Mouse (Mus musculus) brain, adult 2 months (tissue): ENCODE measurements at regions not wholly inside any gene's neighbourhood (a gene's known extent, or its start where the extent isn't known, plus 50 kb on each side); places are given as distances from the start of the nearest gene placed in this dataset.

Experiments used
- DNase-seq: peaks from one replicate; pipeline ENCODE4 v3.0.0; 2011; ENCODE audit warnings: low read depth, low spot score

GRCm38 (mm10) chr3:104343096-104343495 lies 122.9 kb upstream of the Magi3 start:
- no peak for DNase-seq

DNA sequence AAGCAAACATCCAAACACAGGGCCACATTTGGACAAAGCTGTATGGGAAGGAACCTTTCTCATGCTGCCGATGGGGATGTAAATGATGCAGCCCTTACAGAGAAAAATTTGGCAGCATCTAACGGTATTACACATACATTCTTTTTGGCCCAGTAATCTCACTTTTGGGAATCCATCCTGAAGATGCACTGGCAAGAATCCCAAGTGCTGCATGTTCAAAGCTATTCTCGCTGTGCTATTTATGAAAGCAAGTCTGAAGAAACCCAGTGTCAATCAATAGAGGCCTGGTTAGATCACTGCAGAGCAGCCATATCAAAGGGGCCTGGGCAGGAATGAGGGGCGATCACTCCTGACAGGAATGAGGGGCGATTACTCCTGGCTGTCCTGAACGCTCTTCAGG lies 122.0 kb upstream of the Magi3 start:
- DNase-seq: peak; percentile 89

- DNase-seq: no peak
Measured at GRCm38 (mm10) chr3:104340331-104340730, 120.2 kb upstream of the Magi3 start.

DNA sequence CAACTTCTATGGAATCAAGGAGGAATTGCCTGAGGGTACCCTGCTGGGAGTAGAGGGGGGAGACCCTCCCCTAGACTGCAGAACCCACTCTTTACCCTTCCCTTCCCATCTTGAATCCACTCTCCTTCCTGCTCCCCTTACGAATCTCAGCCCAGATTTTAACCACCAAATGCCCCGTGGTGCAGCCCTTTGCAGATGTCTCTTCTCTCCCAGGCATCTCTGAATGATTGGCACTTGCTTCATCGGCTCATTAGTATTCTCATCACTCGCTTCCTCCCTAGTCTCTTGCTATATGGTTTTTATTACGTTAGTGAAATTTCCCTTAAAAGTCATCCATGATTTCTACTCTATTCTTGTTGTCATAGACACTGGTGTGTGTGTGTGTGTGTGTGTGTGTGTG lies 116.7 kb upstream of the Magi3 start:
- no peak for DNase-seq

- peak; percentile 51 for DNase-seq
Measured at GRCm38 (mm10) chr3:104336308-104336707, 116.1 kb upstream of the Magi3 start.

GRCm38 (mm10) chr3:104334760-104335159 lies 114.6 kb upstream of the Magi3 start:
- DNase-seq: no peak

GRCm38 (mm10) chr3:104333345-104333744 lies 113.2 kb upstream of the Magi3 start:
- DNase-seq: no peak

- no peak for DNase-seq
Measured at GRCm38 (mm10) chr3:104330646-104331045, 110.5 kb upstream of the Magi3 start.

DNA sequence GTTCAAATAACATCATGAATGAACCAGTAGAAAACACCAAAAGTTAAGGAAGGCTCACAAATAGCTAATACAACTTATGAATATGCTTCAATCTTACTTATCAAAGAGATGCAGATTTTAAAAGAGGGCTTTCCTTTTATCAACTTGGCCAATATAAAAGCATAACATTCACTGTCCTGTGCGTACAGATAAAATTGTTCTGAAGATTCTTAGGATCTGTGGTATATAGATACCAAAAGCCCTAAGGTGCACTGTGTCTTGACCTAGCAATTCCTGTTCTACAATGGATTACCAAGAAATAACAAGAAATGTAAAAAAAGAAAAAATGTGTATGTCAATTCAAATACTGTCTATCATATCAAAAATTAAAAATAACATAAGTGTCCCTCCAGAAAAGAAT lies 107.7 kb upstream of the Magi3 start:
- DNase-seq: no peak

- DNase-seq: no peak
Measured at GRCm38 (mm10) chr3:104327034-104327729, 107.0 kb upstream of the Magi3 start.

DNA sequence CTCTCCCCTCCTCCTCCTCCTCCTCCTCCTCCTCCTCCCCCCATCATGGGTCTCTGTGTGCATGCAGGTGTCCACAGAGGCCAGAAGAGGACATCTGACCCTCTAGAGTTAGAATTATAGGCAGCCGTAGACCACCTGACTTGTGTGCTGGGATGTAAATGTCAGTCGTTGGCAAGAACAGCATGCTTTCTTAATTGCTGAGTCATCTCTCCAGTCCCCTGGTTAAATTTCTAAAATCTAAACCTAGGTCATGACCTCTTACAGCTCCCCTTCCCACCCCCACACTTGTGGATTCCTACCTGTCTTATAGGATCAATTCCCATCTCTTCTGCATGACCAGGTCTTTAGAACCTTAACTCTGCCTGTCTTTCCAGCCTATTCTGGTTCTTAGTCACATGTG lies 102.4 kb upstream of the Magi3 start:
- DNase-seq: no peak

DNA sequence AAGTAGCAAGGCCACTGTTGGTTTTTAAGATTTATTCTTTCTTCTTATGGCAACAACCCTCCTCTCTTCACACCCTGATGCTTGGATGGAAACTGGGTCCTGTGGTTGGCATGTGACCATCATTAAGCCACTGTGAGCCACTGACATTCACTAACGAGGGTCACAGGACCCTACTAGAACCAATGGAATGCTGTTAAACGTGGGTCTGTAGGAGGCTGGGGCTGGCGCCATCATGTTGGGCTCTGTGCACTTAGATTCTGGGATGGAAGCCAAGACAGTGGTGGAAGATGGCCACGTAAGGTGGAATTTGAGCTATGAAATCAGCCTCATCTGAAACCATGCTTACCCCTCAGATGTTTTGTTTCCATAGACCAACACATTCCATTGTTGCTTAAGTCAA lies 100.2 kb upstream of the Magi3 start:
- DNase-seq: no peak

GRCm38 (mm10) chr3:104319377-104319776 lies 99.2 kb upstream of the Magi3 start:
- peak; percentile 35 for DNase-seq

- peak; percentile 33 for DNase-seq
Measured at GRCm38 (mm10) chr3:104318911-104319310, 98.7 kb upstream of the Magi3 start.

DNA sequence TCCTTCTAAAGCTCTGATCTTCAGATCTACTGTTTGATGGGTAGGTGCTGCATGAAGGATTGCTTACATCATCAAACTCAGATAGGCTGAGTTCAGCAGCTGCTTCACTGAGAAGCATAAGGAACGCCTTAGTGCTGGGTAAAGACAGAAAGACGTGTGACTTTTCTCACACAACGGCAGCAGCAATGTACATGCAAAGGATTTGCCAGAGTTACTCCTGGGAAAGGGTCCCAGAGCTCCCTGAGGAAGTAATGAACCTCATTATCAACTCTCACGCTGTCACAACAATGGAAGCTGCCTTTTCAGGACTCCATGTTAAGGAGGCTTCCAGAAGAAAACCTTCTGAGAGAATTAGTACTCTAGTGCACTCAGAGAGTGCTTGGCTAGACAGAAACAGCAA lies 97.4 kb upstream of the Magi3 start:
- DNase-seq: no peak

DNA sequence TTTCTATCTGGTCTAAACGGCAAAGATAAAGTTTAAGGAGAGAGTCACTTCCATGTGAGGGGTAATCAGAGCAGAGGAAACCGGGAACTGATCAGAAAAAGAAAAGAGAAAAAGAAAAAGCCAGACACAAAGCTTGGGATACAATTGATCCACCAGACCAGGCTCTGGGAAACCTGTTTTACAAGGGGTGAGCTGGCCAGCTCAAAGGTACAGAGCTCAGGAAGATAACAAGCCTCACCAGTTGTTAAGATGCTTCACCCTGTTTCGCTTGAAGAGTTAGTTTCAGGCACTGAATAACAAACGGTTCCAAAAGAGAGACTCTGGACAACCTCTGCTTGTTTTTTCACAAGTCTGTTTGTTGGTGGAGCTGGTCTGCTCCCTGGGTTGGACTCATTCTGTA lies 92.9 kb upstream of the Magi3 start:
- DNase-seq: no peak

- no peak for DNase-seq
Measured at GRCm38 (mm10) chr3:104306961-104307360, 86.8 kb upstream of the Magi3 start.

- no peak for DNase-seq
Measured at GRCm38 (mm10) chr3:104305904-104306563, 85.9 kb upstream of the Magi3 start.

DNA sequence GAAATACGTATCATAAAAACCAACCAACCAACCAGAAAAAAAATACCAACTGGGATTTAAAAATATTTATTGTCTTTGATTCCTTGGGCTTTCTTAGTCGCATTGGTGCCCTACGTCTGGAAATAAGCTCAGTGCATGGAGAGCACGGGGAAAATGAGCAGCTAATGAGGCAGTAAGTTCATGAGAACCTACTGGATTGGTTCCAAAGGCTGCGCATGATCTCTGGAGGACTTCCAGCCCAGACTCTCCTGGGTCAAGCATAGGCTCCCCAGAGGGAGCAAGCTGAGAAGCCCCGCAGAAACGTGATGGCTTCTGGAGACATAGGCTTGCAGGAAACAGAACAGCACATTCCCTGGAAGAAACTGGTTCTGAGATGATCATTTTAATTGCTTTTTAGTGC lies 83.4 kb upstream of the Magi3 start:
- DNase-seq: no peak

- no peak for DNase-seq
Measured at GRCm38 (mm10) chr3:104300201-104300600, 80.0 kb upstream of the Magi3 start.

DNA sequence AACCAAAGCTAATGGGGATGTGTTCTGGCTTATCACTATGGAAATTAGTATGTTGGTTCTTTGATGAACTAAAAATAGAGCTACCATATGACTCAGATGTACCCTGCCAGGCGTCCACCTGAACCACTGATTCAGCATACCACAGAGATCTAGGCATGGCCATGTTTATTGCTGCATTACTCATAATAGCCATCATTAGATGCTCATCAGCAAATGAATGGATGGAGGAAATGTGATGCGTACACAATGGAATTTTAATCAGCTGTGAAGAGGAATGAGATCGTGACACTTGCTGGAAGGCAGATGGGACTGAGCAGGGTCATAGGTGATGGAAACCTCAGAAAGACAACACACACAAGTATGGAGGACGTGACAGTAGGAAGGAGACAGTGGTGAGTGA lies 78.7 kb upstream of the Magi3 start:
- DNase-seq: peak; percentile 41

- DNase-seq: no peak
Measured at GRCm38 (mm10) chr3:104298409-104298808, 78.2 kb upstream of the Magi3 start.

DNA sequence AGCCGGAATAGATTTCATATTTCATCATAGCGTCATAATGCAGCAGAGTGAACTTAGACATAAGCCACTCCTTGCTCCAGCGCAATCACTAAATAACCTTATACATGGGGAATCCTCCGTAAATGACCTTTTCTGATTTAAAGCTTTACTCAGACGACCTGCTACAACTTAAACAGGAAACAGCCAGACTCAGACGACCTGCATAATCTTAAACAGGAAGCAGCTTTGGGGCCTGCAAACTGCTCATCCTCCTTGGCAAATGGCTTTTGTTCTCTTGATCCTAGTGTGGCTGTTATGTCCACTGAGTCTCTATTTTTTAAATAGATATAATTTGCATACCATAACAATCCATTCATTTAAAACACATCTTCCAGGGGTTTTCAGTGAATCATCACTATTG lies 76.9 kb upstream of the Magi3 start:
- no peak for DNase-seq

- DNase-seq: peak; percentile 23
Measured at GRCm38 (mm10) chr3:104295856-104296255, 75.7 kb upstream of the Magi3 start.
